Mouse (Mus musculus): ENCODE results near the gene Fgf12.

Fgf12 gene

DNA sequence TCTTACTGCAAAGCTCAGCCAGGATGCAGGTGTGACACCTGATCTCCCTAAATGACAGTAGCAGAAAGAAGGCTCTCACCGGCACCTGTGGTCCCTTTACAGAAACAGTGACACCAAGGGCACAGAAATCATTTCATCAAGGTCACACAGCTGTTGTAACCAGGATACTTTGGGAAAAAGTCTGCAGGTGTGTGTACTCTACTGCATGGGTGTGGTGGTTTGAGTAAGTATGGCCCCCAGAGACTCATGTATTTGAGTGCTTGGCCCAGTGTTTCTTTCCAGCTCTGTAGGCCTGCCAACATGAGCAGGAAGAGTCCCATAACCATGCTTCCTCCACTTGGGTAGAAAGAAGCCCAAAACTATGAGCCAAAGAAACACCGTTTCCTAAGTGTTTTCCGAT, 138.5 kb downstream of the Fgf12 start:
- DNase-seq (ENCODE audit: low spot score in 2 of 2), result no peak

DNA sequence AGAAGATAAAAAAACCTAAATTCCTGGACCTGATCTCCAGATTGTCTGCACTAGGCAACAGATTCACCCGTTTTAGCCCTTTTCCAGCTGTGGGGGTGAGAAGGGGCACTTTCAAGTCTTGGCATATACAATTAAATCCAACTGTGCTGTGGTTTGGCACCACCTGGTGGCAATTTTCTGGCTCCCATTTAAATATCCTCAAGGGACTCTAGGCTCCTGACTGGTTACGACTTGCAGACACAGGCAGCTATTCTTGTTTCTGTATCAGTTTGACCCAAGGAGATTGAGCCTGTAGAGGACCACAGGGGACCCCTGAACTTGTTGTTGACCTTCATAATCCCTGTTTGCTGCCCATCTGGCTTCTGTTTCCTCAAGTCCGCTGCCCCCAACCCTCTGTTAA, 141.9 kb downstream of the Fgf12 start:
- DNase-seq (ENCODE audit: low spot score in 2 of 2), result peak; percentile 76 to 83

DNA sequence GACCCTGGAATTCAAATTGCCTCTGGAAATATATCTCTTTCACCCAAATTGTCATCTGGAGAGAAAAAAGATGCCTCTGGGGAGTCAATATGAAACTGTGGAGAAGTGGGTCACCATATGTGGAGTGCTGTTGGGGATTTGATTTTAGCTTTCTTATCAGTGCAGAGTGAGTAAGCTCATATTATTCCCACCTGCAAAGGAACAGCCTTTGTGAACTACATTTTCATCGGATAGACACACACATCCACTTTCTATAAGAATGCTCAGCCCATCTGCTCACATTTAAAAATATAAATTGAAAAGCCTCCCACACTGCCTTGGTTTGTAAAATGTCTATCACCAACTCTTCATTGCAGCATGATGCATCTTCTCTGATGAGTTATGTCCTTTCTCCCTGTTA, 149.7 kb downstream of the Fgf12 start:
- DNase-seq (ENCODE audit: low spot score in 2 of 2), result no peak

DNA sequence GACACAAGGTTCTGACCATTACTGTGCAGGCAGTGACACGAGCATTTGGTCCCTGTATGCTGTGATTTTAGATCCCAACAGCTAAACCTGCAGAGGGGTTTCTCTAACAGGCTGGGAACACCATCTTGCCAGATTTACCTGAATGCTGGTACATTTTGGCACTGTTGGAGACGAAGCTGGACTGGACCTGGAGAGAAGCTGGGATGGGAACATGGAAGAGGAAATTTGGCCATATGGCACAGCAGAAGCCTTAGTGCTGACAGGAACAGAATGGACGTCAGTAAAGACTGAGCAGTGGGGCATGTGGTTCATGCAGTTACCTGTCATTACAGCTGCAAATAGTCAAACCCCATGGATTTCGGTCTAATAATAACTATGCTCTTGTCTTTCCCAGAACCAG, 151.1 kb downstream of the Fgf12 start:
- DNase-seq (ENCODE audit: low spot score in 2 of 2), result no peak

DNA sequence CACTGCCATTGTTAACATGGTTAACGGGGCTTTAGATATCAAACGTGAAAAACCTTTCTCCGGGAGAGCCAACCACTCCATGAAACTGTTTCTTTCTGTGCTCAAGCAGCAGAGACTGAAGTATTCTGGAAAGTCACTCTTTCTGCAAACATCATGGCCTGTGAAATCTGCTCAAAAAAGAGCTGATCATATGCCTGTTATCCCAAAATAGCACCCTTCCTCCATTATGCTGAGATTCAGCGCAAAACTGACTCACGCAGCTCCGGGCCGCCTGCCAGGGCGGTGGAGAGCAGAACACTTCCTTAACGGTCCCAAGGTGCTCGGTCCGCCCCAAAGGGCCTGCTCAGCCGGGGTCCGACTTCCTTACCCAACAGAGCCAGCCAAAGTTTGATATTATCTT, 156.8 kb downstream of the Fgf12 start:
- DNase-seq (ENCODE audit: low spot score in 2 of 2), result peak; percentile 85 to 88

DNA sequence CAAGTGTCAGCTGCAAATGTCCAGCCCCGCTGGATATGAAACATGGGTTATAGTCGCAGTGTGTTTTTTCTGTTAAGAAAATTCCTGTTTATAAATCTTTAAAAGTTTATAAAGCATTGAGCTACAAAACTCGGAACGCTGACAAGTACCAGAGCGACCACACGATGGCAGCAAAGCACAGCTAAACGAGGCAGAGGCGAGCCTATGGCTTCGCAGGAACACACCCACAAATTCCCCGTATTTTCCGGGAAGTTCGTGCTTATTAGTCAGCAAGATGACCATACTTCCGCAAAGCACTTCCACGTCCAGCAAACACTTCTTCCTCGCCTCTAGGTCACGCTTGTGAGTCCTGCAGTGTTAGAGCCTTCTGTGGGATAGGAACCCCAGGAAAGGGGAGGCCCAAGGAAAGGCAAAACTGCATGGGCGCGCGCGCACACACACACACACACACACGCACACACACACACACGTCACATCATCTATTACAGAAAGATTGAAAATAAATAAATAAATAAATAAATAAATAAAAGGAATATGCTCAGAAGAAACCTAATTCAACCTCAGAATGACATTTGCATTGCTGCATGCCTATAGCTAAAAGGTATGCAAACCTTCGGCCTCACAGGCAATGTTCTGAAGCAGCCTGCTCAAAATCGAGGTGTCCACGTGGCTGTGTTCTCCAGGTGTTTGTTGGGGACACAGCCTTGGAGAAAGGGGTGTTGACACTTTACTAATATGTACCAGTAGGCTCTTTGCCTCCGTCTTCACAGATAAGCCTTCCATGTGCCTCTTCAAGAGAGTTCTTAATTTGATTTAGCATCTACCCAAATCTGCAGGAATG, 159.6 kb downstream of the Fgf12 start:
- DNase-seq (ENCODE audit: low spot score in 2 of 2), result peak; percentile 76 to 84

DNA sequence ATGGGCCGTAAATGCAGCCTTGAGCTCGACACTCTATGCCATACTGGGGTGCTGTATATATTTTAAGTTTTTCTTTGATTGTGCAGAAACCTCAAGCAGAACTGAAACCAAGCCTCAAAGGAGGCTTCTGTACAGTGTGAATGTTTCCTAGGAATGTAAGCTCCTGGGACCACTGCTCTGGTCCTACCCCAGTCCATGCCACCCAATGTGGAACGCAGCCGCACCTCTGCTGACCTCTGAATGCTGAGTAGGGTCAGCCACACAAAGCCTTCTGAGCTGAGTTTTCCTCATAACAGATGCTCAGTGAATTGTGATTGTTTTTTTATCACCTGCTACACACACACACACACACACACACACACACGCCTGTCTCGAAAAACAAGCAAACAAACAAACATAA, 160.4 kb downstream of the Fgf12 start:
- DNase-seq (ENCODE audit: low spot score in 2 of 2), result no peak

DNA sequence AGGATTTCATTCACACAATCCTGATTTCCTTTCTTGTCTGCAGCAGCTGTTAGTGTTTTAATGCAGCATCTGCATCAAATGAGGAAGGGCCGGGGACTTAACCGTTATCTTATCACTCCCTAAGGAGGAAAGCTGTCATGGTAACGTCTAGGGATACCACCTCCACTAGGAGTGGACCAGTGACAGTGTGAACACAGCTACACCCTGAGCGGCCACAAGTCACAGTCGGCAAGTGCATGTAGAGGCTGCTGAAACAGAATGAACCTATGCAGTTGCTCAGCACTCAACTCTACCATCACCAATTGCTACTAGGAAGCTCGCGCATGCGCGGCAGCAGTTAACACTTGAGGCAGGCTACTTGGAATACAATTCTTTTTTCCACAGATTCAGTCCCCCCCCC, 161.3 kb downstream of the Fgf12 start:
- DNase-seq (ENCODE audit: low spot score in 2 of 2), result no peak

DNA sequence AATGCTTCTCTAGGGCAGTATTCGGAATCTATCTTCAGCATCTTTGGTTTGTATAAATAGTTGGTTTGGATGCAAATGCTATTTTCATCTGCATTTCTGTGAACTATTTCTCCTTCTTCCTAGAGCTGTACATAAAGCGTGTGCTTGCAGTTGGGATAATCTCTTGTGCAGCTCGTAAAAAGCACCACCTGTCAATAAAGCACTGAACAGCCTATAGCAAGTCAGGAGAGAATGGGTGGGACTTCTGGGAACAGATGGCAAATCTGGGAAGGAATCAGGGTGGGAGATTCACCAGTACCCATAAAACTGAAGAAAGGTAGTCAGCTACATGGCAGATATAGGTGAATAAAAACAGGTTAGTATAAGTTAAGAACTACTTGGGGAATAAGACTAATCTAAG, 180.7 kb downstream of the Fgf12 start:
- DNase-seq (ENCODE audit: low spot score in 2 of 2), result no peak

DNA sequence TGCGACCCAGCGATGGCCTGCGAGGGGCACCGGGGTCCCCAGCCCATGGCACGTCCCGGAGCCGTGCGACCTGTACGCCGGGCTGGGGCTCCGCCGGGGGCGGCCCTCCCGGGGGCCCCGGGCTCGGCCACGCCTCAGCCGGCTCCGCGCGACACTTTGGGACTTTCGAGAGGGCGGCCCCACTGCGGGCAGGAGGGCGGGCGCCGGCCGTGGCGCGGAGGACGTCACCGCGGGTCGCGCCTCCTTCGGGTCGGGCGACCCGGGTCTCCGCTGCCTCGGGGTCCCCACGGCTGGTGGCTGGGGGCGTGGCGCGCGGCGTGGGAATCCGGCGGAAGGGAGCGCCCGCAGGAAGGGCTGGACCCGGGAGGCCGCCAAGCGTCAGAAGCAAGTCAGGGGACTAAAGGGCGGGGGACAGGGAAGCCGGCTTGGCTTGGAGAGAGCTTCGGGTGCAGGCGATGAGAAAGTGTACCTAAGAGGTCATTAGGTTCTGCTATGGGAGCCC, 188.1 kb downstream of the Fgf12 start:
- DNase-seq (ENCODE audit: low spot score in 2 of 2), result peak in 1 of 2 experiments; percentile 16

DNA sequence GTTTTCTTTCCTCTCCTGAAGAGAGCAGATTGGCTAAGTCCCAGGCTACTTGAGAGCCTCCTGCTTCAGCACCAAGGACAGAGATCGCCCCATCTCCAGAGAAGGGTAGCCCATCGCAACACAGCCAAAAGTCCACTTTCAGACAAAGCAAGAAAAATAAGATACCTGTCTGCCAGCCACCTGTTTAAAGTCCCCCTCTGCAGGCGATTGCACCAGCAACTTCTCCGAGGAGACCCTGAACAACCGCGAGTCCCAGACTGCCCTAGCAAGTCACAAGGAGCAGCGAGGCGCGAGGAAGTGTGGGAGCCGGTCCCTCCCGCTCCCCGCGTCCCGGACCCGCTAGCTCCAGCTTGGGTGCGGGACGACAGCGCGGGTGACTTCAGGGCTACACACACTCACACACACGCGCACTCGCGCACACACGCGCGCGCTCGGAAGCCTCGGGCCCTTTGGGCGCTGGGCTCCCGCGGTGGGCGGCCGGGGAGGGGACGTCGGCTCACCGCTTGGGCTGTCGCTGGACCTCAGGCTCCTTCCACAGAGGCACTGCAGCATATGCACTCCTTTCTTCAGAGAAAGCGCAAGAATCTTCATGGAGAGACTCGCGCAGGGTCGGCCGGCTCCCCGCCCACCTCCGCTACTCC, 188.7 kb downstream of the Fgf12 start:
- peak in 1 of 2 experiments; percentile 38 for DNase-seq (ENCODE audit: low spot score in 2 of 2)

DNA sequence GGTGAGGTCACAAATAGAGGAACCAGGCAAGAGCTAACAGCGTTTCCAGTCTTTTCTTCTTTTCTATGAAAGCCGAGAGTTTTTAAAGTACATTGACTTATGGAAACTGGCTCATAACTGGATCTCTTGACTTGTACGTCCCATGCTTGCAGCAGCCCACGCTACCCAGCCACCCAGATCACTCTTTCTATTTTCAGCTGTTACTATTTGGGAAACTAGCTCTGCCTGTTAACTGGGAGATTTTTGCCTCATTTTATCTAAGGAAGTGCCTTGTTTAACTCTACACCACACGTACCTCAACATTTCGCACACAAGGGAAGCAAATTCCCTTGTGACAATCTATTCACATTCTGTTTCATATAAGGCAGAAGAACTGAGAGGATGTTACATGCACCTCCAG, 190.0 kb downstream of the Fgf12 start:
- DNase-seq (ENCODE audit: low spot score in 2 of 2), result peak; percentile 48 to 49

DNA sequence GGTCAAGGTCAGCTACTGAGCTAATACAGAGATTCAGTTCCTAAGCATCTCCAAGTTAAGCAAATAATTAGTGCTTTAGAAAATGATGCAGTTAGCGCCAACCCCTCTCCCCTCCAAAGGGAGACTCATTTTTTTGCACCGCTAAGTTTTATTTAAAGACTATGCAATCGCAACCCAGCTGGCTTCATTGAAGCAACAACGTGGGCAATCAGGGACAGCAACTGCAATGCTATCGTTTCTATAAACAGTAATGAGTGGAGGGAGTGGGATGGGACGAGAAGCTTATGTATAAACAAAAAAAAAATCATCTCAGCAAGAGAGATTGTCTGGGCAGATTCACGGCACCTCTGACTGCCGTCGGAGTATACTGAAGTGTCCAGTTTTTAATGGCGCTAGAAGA, 197.6 kb downstream of the Fgf12 start:
- DNase-seq (ENCODE audit: low spot score in 2 of 2), result peak; percentile 41 to 42

DNA sequence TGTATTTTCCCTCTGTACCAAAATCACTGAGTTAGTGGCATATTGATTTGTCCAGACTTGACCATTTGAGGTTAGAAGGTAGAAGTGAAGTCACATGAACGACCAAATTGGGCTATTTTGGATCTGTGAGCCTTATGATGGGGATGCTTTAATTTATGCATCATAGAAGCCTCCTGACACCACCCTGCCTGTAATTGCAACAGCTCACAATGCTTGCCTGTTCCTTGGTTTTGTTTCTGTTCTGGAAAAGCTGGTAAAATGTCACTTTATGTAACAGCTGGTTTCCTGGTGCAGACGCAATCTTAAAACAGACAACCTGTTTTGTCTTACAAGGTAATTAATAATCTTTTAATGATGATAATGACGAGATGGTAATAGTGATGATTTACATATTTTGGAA, 213.4 kb downstream of the Fgf12 start:
- no peak for DNase-seq (ENCODE audit: low spot score in 2 of 2)

DNA sequence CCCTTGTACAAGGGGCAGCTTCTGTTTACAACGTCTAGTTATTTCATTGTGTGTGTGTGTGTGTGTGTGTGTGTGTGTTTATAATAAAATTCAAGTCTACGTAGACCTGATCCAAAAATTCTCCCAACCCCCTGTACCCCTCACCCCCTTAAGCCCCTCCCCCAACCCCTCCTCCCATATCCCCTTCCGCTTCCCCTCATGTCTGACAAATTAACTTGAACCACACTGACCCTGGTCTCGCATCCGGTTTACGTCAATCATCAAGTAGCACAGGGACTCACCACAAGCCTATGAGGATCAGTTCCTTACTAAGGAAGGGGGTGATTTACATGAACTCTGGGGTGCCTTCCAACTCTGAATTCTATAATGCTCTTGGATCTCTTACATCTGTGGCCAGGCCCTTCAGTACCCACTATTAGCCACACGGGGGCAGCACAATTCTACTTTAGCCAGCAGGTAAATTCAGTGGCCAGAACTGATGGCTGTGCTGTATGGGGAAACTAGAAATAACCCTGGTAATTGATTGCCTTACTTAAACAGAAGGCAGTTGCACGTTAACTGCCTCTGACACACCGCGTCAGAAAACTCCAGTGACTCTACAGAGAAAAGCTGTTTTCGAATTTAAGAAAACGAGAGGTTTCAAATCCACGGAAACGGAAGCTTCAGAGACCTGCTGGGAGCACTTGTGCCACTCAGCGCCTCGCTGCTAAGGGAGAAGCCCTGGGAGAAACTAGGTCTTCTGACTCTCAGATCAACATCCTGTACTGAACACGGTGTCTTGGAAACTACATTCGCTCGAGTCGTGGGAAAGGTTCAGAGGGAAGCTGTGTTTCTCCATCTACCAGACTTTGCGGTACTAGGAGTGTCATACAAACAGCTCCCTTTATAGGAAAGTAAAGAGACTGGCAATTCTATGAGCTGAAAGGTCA, 235.0 kb downstream of the Fgf12 start:
- peak; percentile 91 to 93 for DNase-seq (ENCODE audit: low spot score in 2 of 2)

DNA sequence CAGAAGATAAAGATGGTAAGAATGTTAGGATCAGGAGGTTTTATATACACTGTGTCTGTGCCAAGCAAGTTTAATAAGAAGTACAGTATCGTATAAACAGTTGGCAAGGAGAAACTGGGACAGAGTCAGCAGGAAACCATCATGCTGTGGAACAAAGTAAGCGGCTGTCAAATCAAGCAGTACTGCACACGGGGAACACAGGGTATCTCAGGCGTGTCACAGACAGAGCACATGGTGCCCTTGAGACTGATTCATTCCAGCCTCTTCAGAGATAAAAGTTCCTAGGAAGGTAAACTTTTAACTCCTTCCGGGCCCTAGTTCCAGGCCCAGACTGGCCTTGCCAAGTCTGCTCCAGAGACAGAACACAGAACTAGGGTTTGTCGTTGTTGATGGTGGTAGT, 240.4 kb downstream of the Fgf12 start:
- DNase-seq (ENCODE audit: low spot score in 2 of 2), result no peak

DNA sequence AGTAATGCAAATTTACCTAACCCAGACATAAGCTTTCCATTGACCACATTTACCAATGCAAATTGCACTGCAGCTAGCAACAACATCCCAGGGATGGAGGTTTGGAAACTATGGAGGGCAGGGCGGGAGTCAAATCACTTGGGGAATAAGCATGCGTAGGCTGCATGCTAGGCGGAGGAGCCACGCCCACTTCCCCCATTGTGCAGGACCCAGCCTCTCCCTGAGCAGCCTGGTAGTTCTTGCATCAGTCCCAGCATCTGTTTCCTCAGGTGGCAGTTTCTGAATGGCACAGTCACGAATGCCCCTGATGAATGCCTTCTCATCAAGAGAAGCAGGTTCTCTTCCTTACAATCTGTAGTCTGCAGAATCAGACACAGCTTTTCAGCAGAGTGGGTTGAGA, 241.5 kb downstream of the Fgf12 start:
- no peak for DNase-seq (ENCODE audit: low spot score in 2 of 2)

DNA sequence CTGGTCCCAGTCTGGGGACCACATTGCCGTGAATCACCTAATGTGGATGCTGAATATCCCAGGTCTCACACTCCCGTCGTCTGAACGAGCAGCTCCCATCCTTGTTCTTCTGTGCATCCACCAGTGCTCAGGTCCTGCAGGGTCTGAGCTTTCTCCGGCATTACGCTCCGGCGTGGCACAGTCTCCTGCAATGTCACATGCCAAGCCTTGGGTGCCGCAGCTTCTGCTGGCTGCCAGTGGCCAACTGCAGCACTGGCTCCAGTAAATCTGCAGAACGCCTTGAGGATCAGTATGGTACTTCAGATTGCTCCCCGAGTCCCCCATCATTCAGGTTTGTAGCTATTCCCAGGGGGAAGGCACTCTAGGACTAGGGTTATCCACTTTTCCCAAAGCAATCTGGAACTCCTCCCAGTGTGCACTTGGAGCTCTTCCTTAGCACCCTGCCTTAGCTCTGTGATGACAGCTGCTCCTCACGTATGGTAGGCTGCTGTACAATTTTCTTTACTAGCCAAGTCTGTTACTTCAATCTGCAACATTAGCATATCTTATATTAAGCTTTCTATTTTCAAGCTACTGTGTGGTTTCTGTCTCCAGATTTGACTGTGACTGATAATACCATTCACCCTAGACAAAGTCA, 254.8 kb downstream of the Fgf12 start:
- DNase-seq (ENCODE audit: low spot score in 2 of 2), result peak in 1 of 2 experiments; percentile 20

DNA sequence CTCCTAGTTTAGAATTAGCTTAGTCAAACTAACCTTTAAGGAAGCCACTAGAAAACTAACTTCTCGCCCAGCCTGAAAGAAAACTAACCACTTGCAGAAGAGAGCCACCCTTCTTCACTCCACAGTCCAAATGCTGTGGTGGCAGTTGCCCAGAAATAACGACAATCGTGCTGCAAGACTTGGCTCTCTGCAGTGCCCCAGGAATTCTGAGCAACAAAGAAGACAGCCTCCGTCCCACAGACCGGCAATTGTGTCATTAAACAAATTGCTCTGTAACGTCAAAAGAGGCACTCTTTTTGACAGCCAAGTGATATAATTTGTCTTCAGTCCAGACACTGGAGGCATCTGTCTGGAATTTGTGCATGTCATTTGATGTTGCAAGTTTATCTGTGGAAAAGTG, 261.2 kb downstream of the Fgf12 start:
- DNase-seq (ENCODE audit: low spot score in 2 of 2), result peak; percentile 38 to 41

DNA sequence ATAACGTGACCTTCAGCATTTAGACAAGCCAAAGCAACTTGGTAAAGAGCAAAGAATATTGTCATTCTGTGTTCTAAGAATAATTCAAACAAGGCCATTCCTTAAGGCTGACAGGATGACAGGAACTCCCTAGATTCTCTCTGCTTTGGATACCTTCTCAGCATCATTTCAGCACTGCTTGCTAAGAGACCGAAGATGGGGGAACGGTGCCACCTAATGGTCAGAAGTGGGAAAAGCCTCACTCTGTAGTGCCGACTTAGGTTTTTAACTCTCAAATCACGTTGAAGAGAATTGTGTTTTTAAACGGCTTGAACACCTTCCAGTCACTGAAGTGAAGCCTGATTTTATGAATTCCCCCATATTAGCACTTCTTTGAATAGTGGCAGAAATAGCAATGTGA, 262.4 kb downstream of the Fgf12 start:
- peak; percentile 88 to 91 for DNase-seq (ENCODE audit: low spot score in 2 of 2)

DNA sequence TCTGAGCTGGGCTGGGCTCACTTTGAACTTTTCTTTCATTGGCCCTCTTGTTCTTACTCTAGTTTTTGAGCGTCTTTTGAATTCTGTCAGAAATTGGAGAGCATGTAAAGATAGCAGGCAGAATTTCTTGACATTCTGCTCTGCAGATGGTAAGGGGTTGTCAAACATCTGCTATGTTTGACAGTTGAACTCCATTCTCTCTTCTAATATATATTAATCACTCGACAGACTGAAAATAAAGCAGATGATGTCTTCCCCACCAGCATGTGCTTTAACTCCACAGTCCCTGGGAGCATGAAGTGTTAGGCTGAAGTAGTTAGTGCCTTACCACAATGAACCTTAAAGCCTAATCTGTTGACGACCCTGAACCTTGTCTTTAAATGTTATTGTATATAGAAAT, 267.9 kb downstream of the Fgf12 start:
- no peak for DNase-seq (ENCODE audit: low spot score in 2 of 2)

DNA sequence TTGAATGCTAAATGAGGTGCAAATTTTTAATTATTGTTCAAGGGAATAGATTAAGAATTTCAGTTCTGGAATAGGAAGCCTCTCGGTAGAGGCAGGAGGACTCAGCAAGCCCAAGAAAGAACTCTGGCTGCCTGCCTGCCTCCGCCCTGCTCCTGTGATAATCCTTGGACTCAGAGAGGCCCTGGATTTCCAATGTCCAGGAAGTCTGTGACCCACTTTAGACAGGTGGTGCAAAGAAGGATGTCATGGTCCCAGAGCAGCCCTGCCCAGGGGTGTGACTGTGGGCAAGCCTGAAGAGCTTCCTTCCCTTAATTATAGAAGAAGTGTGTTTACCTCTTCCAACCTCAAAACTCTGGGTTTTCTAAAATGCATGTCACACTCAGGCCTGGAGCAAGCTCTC, 273.8 kb downstream of the Fgf12 start:
- no peak for DNase-seq (ENCODE audit: low spot score in 2 of 2)

All from right cerebral cortex, adult 2 months (tissue).